Mouse (Mus musculus) myocyte (in vitro differentiated cells): Measurements from ENCODE around the gene Psen2. TPM values are rescaled to one million over a fixed set of nuclear protein-coding genes. Genes with fewer than 3 reads are reported as not detected.

Experiments
- H3K27me3 ChIP-seq: one replicate; pipeline ENCODE4 v1.6.1; 2011; ENCODE audit not compliant: control insufficient read depth, insufficient read depth, insufficient read length
- H3K36me3 ChIP-seq: one replicate; pipeline ENCODE4 v1.6.1; 2011; ENCODE audit not compliant: control insufficient read depth, insufficient read depth
- H3K4me2 ChIP-seq: one replicate; pipeline ENCODE4 v1.6.1; 2011; ENCODE audit warnings: low read depth, control low read depth
- H3K4me3 ChIP-seq: one replicate; pipeline ENCODE4 v1.5.1; 2011; ENCODE audit warnings: mild to moderate bottlenecking, control low read depth, moderate library complexity
- H3K79me2 ChIP-seq: one replicate; pipeline ENCODE4 v1.6.1; 2011; ENCODE audit not compliant: control insufficient read depth, insufficient read depth
- H3ac ChIP-seq: one replicate; pipeline ENCODE4 v1.6.1; 2011; ENCODE audit not compliant: control insufficient read depth, insufficient read length
- CEBPB ChIP-seq: IDR thresholded peaks from 2 replicates; pipeline ENCODE4 v1.6.1; 2011; ENCODE audit warnings: mild to moderate bottlenecking, moderate library complexity; ENCODE audit not compliant: poor library complexity, insufficient read depth, severe bottlenecking
- E2F4 ChIP-seq: IDR thresholded peaks from one replicate; pipeline ENCODE4 v1.6.1; 2011; ENCODE audit warnings: mild to moderate bottlenecking, control low read depth, moderate library complexity; ENCODE audit not compliant: insufficient read depth
- MAX ChIP-seq: IDR thresholded peaks from one replicate; pipeline ENCODE4 v1.6.1; 2011; ENCODE audit warnings: low read depth, mild to moderate bottlenecking, control low read depth
- MYOD1 ChIP-seq, 3 experiments: IDR thresholded peaks; one replicate each; pipeline ENCODE4 v1.6.1; 2011; ENCODE audit warnings: control low read depth in 2 of 3, low read depth in 2 of 3, mild to moderate bottlenecking in 2 of 3, moderate library complexity in 1 of 3; ENCODE audit not compliant: insufficient read length in 2 of 3, control insufficient read depth in 1 of 3
- MYOG ChIP-seq, 3 experiments: IDR thresholded peaks; one replicate each; pipeline ENCODE4 v1.6.1; 2011; ENCODE audit warnings: control low read depth in 2 of 3, low read depth in 2 of 3, mild to moderate bottlenecking in 2 of 3; ENCODE audit not compliant: insufficient read length in 2 of 3, control insufficient read depth in 1 of 3, insufficient read depth in 1 of 3
- POLR2A ChIP-seq: IDR thresholded peaks from one replicate; pipeline ENCODE4 v1.6.1; 2011; ENCODE audit warnings: low read depth, mild to moderate bottlenecking, control low read depth, moderate library complexity; ENCODE audit not compliant: insufficient read length
- POLR2AphosphoS2 ChIP-seq: IDR thresholded peaks from one replicate; pipeline ENCODE4 v1.6.1; 2011; ENCODE audit warnings: low read depth, control low read depth; ENCODE audit not compliant: insufficient read length
- REST ChIP-seq: IDR thresholded peaks from one replicate; pipeline ENCODE4 v1.6.1; 2011; ENCODE audit warnings: mild to moderate bottlenecking, control low read depth, moderate library complexity; ENCODE audit not compliant: insufficient read depth, insufficient read length
- SRF ChIP-seq: IDR thresholded peaks from one replicate; pipeline ENCODE4 v1.6.1; 2011; ENCODE audit warnings: low read depth; ENCODE audit not compliant: control insufficient read depth, insufficient read length
- TCF12 ChIP-seq: IDR thresholded peaks from one replicate; pipeline ENCODE4 v1.6.1; 2011; ENCODE audit warnings: mild to moderate bottlenecking, control low read depth; ENCODE audit not compliant: poor library complexity, insufficient read depth, severe bottlenecking
- TCF3 ChIP-seq: IDR thresholded peaks from one replicate; pipeline ENCODE4 v1.6.1; 2011; ENCODE audit warnings: low read depth, control low read depth; ENCODE audit not compliant: insufficient read length
- USF1 ChIP-seq: IDR thresholded peaks from one replicate; pipeline ENCODE4 v1.6.1; 2011; ENCODE audit warnings: low read depth, mild to moderate bottlenecking, control low read depth, moderate library complexity
- polyA plus RNA-seq: library from polyadenylated mRNA; unstranded; fragments of >200 nt; fragmentation: generic; extraction: Trizol; gene quantifications from one replicate; pipeline ENCODE4 v1.2.1, GENCODE M21; 2012; ENCODE audit warnings: missing spikeins

The Psen2 gene
- polyA plus RNA-seq, 1 experiment, result 28.6 TPM

DNA sequence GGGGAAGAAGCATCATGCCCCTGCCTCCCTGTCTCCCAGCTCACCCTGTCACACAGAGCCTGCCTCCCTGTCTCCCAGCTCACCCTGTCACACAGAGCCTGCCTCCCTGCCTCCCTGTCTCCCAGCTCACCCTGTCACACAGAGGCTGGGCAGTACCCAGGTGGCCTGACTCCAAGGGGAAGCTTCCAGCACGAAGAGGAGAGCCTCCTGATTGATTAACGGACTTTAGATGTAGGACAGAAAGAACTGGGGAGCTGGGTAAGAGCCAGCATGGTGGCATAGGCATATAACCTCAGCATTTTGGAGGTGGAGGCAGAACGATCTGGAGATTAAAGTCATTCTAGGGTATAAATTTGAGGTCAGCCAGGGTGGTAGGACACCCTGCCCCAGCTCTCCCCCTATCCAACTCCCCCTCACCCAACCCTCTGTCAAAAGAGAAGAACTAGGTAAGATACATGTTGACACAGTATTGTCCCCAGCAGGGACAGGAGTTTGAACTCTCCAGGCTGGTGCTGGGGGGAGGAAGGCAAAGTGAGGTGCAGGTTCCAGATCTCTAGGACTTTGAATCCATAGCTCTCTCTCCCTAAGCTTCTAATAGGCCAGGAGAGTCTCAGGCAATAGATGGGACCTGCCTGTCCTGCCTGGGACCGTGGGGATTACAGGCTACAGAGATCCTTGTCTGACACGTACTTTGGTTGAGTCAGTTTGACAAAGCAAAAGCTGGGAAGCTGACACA, 46.5 kb downstream of the Psen2 start:
- H3K79me2 ChIP-seq, result no peaks in the 10 kb centered on the region
- no peak overlapping the region for H3K4me3 ChIP-seq
- H3ac ChIP-seq, result no peak overlapping the region
- no peak for TF ChIP-seq CEBPB
- no peak for TF ChIP-seq USF1
- TF ChIP-seq MAX, result no peak
- no peak for TF ChIP-seq MYOG (IDR thresholded peaks at IDR 0.05; ENCODE audit: control insufficient read depth in 1 of 3, insufficient read depth in 1 of 3, insufficient read length in 2 of 3, low read depth in 2 of 3)
- TF ChIP-seq TCF12, result no peak
- TF ChIP-seq E2F4, result no peak
- TF ChIP-seq SRF, result no peak
- no peak for TF ChIP-seq REST
- TF ChIP-seq TCF3, result no peak
- no peak for TF ChIP-seq MYOD1 (IDR thresholded peaks at IDR 0.05; ENCODE audit: control insufficient read depth in 1 of 3, insufficient read length in 2 of 3, low read depth in 2 of 3)
- H3K36me3 ChIP-seq, result no peaks in the 10 kb centered on the region
- H3K27me3 ChIP-seq, result peaks cover 19% of the 10 kb centered on the region
- H3K4me2 ChIP-seq, result no peak overlapping the region

- Histone ChIP-seq H3ac (no peak overlapping the region), H3K4me3 (no peak overlapping the region), H3K27me3 (peaks cover 10% of the 10 kb centered on the region), H3K79me2 (no peaks in the 10 kb centered on the region), H3K4me2 (no peak overlapping the region), H3K36me3 (no peaks in the 10 kb centered on the region)
- TF ChIP-seq TCF3 (no peak), SRF (no peak), MYOG (IDR thresholded peaks at IDR 0.05; ENCODE audit: control insufficient read depth in 1 of 3, insufficient read depth in 1 of 3, insufficient read length in 2 of 3, low read depth in 2 of 3) (no peak), POLR2A (no peak), TCF12 (no peak), REST (no peak), MYOD1 (IDR thresholded peaks at IDR 0.05; ENCODE audit: control insufficient read depth in 1 of 3, insufficient read length in 2 of 3, low read depth in 2 of 3) (no peak), POLR2AphosphoS2 (no peak), MAX (no peak), E2F4 (no peak), CEBPB (no peak), USF1 (no peak)
Measured at GRCm38 (mm10) chr1:180215044-180215443, 48.2 kb downstream of the Psen2 start.

DNA sequence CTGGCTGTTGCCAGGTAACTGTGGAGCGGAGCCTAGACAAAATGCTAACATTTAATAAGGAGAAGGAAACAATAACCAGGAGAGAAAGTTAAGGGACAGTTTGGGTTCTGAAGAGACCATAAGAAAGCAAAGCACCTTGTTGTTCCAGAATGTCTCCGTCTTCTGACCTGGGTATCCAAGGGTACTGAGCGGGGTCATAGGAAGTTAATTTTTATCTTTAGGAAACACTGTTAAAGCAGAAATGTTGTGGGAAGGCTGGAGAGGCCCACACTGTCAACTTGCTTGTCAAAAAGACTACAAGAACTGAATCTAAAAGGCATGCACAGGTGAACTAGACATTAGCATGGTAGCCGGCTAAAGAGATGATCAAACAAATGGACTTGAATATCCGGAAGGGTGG, 50.3 kb downstream of the Psen2 start:
- Histone ChIP-seq H3K79me2 (no peaks in the 10 kb centered on the region), H3K36me3 (no peaks in the 10 kb centered on the region)
- TF ChIP-seq MAX (no peak), TCF3 (no peak)

GRCm38 (mm10) chr1:180210781-180211271, 52.4 kb downstream of the Psen2 start:
- H3K4me2 ChIP-seq, result peak overlapping the region; percentile 12
- H3K36me3 ChIP-seq, result no peaks in the 10 kb centered on the region
- H3K27me3 ChIP-seq, result peaks cover 17% of the 10 kb centered on the region
- H3K79me2 ChIP-seq, result no peaks in the 10 kb centered on the region
- H3K4me3 ChIP-seq, result no peak overlapping the region
- TF ChIP-seq POLR2AphosphoS2, result no peak
- TF ChIP-seq TCF12, result peak; percentile 63
- TF ChIP-seq MYOD1 (IDR thresholded peaks at IDR 0.05; ENCODE audit: control insufficient read depth in 1 of 3, insufficient read length in 2 of 3, low read depth in 2 of 3), result peak; percentile 79 to 93 (median 89)
- TF ChIP-seq MYOG (IDR thresholded peaks at IDR 0.05; ENCODE audit: control insufficient read depth in 1 of 3, insufficient read depth in 1 of 3, insufficient read length in 2 of 3, low read depth in 2 of 3), result peak; percentile 54 to 95 (median 55)
- no peak overlapping the region for H3ac ChIP-seq

More for the DNA sequence above, 50.3 kb downstream of the Psen2 start:
- Histone ChIP-seq H3ac (no peak overlapping the region), H3K4me2 (no peak overlapping the region), H3K4me3 (no peak overlapping the region), H3K27me3 (peaks cover 14% of the 10 kb centered on the region)

DNA sequence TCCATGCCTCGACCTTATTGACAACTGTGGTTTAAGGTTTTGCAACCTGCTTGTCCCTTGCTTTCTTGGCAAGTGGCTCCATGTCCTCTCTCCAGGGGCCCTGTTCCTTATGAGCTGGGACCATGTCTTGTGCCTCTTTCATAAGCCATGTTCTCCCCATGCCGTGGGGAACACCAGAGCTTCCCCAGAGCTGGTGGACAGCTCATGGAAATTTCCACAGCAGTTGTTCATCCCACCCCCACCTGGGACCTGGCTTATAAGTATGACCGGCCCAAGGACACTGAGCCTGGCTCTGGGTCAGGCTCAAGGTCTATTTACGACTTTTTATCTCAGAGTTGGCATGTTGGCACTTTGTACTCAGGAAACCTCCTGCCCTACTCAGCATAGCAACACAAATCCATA, 53.2 kb downstream of the Psen2 start:
- TF ChIP-seq MYOG (IDR thresholded peaks at IDR 0.05; ENCODE audit: control insufficient read depth in 1 of 3, insufficient read depth in 1 of 3, insufficient read length in 2 of 3, low read depth in 2 of 3) (peak in 2 of 3 experiments; percentile 16 to 42), MYOD1 (IDR thresholded peaks at IDR 0.05; ENCODE audit: control insufficient read depth in 1 of 3, insufficient read length in 2 of 3, low read depth in 2 of 3) (peak in 1 of 3 experiments; percentile 49), POLR2A (no peak), REST (no peak)
- H3K79me2 ChIP-seq, result no peaks in the 10 kb centered on the region
- no peaks in the 10 kb centered on the region for H3K36me3 ChIP-seq

More for the DNA sequence above, 53.2 kb downstream of the Psen2 start:
- Histone ChIP-seq H3ac (no peak overlapping the region), H3K27me3 (peaks cover 17% of the 10 kb centered on the region), H3K4me2 (no peak overlapping the region), H3K4me3 (no peak overlapping the region)
